Comparison of ENCODE assay signal across 9 mouse cellular contexts in the genomic region with DNA sequence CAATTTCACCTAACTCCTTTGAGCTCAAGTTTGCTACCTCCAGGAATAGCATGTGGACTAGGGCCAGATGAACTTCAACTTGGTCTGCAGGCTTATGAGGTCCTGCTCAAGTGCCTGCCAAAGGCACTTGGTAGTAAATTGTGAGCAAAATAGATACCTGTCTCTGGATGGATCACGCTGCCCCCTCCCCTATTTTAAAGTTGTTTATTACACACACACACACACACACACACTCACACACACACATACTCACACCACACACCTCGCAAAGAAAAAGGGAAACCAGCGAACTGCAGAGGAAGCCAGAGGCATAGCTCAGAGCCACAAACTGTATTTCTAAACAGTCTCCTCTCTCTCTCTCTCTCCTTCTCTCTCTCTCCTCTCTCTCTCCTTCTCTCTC. TPM values are rescaled to one million over a fixed set of nuclear protein-coding genes. Genes with fewer than 3 reads are reported as not detected.
A peak's percentile ranks its signal among the peaks of the same experiment; 100 is the strongest.
DNase-seq lines count a peak whose midpoint lies in the region; ATAC-seq and TF ChIP-seq lines count a peak whose summit lies in the region.
"Had no signal": no experiment of that assay in that cellular context is flagged by ENCODE, and none has a peak within 500 bp of the region (broad histone marks: within the 10 kb centered on the region; RNA-seq: fewer than 3 reads in every experiment).

No protein-coding gene starts in this region.

- H3K27ac ChIP-seq in heart, adult 2 months, result peak overlapping the region; percentile 99
- H3K27ac ChIP-seq in neural tube, embryonic 15.5 days (replicated peaks), result peak overlapping the region; percentile 100; the same call in 1 of the 2 replicates

- no peak for ATAC-seq in neural tube, embryonic 15.5 days (ENCODE audit: low FRiP score)

- no peaks in the 10 kb centered on the region; the same call in 1 of the 2 replicates for H3K27me3 ChIP-seq in heart, adult 2 months (ENCODE audit: control insufficient read depth, insufficient read depth, low read length)
- H3K27me3 ChIP-seq in neural tube, embryonic 15.5 days (replicated peaks), result peaks cover 7% of the 10 kb centered on the region

- H3K36me3 ChIP-seq in heart, adult 2 months (ENCODE audit: control insufficient read depth, insufficient read depth, low read length), result no peaks in the 10 kb centered on the region; the same call in 1 of the 2 replicates
- no peaks in the 10 kb centered on the region for H3K36me3 ChIP-seq in neural tube, embryonic 15.5 days

- H3K9ac ChIP-seq in heart, adult 2 months (ENCODE audit: low read depth, low read length), result peak overlapping the region; percentile 96
- H3K9ac ChIP-seq in neural tube, embryonic 15.5 days (replicated peaks), result peak overlapping the region; percentile 89; the same call in 1 of the 2 replicates

- peak; percentile 30 for DNase-seq in embryo, embryonic 10.5 days (ENCODE audit: low spot score)
- DNase-seq in embryo, embryonic 9.5 days (ENCODE audit: extremely low spot score), result no peak
- peak; percentile 72 for DNase-seq in CD4-positive helper T cell, adult 2 months (ENCODE audit: low read depth, low spot score)
- DNase-seq in heart, adult 2 months, result peak in 1 of 2 experiments; percentile 54
- peak; percentile 52 to 58 for DNase-seq in kidney, postnatal 36 days
- DNase-seq in adrenal gland, postnatal 36 days, result no peak
- DNase-seq in embryo, embryonic 11 days, result no peak

- intact Hi-C loops in heart, adult 2 months (cut with DNase I), result loop anchor here (5.0 to 10.0 kb wide), 5 partner anchors 296 to 989 kb away; no protein-coding TSS in a partner anchor

- peaks cover 5% of the 10 kb centered on the region for H3K4me1 ChIP-seq in heart, adult 2 months (ENCODE audit: control insufficient read depth, insufficient read depth, low read length)
- peaks cover 71% of the 10 kb centered on the region for H3K4me1 ChIP-seq in neural tube, embryonic 15.5 days

- no peaks in the 10 kb centered on the region for H3K9me3 ChIP-seq in neural tube, embryonic 15.5 days (replicated peaks)

- TF ChIP-seq POLR2A in heart, adult 2 months (IDR thresholded peaks at IDR 0.05; ENCODE audit: insufficient read depth, low read depth, low read length), result 0 out of 2 replicates have a peak, but pooled peaks have one; percentile 31

- H3K4me2 ChIP-seq in neural tube, embryonic 15.5 days, result peak overlapping the region; percentile 94

- TF ChIP-seq EP300 in heart, adult 2 months (IDR thresholded peaks at IDR 0.05; ENCODE audit: insufficient read depth, low read depth, low read length), result no peak

- H3K4me3 ChIP-seq in heart, adult 2 months, result peak overlapping the region; percentile 76
- peak overlapping the region; percentile 70 for H3K4me3 ChIP-seq in neural tube, embryonic 15.5 days (replicated peaks)

- no peaks in the 10 kb centered on the region for H3K79me2 ChIP-seq in heart, adult 2 months (replicated peaks; ENCODE audit: control insufficient read depth, insufficient read depth, low read length)

- 10% methylated on average over 3 of the region's 3 CpGs for WGBS in heart, adult 2 months
- WGBS in neural tube, embryonic 15.5 days, result 4% methylated on average over 3 of the region's 3 CpGs

- TF ChIP-seq CTCF in heart, adult 2 months (IDR thresholded peaks at IDR 0.05), result no peak

RNA-seq across cellular contexts. Expression of gene Gm37419, which starts 2.1 kb away (rescaled TPM):
- not detected for total RNA-seq in heart, adult 2 months (2021)
- polyA plus RNA-seq in heart, adult 2 months (2012; rRNA removed), result not detected in 2 replicates
- polyA plus RNA-seq in neural tube, embryonic 15.5 days (2015; fragmentation: Nextera tagmentation; extraction: Ambion mirVana), result not detected in 2 replicates
- total RNA-seq in adrenal gland, postnatal 36 days (2021), result not detected
- polyA plus RNA-seq: gonadal fat pad, adult 2 months had no signal

RNA-seq across cellular contexts. Expression of gene Bcl6, which starts 2.5 kb away (rescaled TPM):
- 10 to 100 TPM; 15.4 to 21.7 TPM for total RNA-seq in heart, adult 2 months (2021)
- polyA plus RNA-seq in heart, adult 2 months (2012; rRNA removed), result 16.5 and 17.8 TPM in 2 replicates
- 0.84 and 1.3 TPM in 2 replicates for polyA plus RNA-seq in neural tube, embryonic 15.5 days (2015; fragmentation: Nextera tagmentation; extraction: Ambion mirVana)
- 10 to 100 TPM; 24.6 to 68.8 TPM for total RNA-seq in adrenal gland, postnatal 36 days (2021)

RNA-seq across cellular contexts. Expression of gene Rtp2, which starts 54.0 kb away (rescaled TPM):
- not detected for total RNA-seq in heart, adult 2 months (2021)
- polyA plus RNA-seq in heart, adult 2 months (2012; rRNA removed), result not detected in 2 replicates
- not detected in 2 replicates for polyA plus RNA-seq in neural tube, embryonic 15.5 days (2015; fragmentation: Nextera tagmentation; extraction: Ambion mirVana)
- total RNA-seq in adrenal gland, postnatal 36 days (2021), result not detected
- polyA plus RNA-seq: gonadal fat pad, adult 2 months had no signal

Comparison
In these comparisons a context has a peak if more than half of its experiments do, and no peak if none do; other contexts are left out.
1. DNase-seq: peak in embryo, embryonic 10.5 days (single experiment), CD4-positive helper T cell, adult 2 months (single experiment) and kidney, postnatal 36 days (2 of 2); none in embryo, embryonic 9.5 days (single experiment), adrenal gland, postnatal 36 days (0 of 2) and embryo, embryonic 11 days (single experiment).